Mouse (Mus musculus) left cerebral cortex, postnatal 36 days (tissue): ENCODE measurements at regions not wholly inside any gene's neighbourhood (a gene's known extent, or its start where the extent isn't known, plus 50 kb on each side); places are given as distances from the start of the nearest gene placed in this dataset.

ENCODE experiments used
- DNase-seq, 2 experiments: peaks; one replicate each; pipeline ENCODE4 v3.0.0; 2021 to 2022; ENCODE audit warnings: low spot score in 2 of 2, mixed read lengths in 1 of 2
- intact Hi-C: fragments of 180-260 bp; cut with DNase I; formaldehyde crosslinking; loops from one replicate; pipeline ENCODE4 v1.15.1; 2025

- intact Hi-C loops, result no loop called here
- DNase-seq, result peak; percentile 4 to 17
These were observed 712.7 kb upstream of the Cdh18 start for GRCm38 (mm10) chr15:21836110-21836509.

GRCm38 (mm10) chr15:21858540-21858939, 690.3 kb upstream of the Cdh18 start:
- intact Hi-C loops, result no loop called here
- DNase-seq, result no peak

DNA sequence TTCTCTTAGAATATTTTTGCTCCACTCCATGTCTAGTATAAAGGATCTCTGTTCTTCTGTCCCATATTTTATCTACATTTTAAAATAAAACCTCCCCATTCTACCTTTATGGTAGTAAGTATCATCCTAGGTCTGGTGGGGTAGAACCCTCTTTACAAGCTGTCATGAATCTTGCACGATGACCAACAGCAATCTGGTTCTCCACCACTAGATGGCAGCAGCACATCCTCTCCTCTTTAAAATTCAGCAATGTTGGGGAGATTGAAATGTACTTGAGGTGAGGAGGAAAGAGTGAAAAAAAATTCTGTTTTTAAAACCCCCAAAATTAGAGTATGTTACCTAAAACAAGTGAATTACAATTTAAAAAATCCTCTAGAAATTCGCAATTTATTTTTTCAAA, 663.6 kb upstream of the Cdh18 start:
- peak; percentile 41 to 49 for DNase-seq

More for the DNA sequence above, 663.6 kb upstream of the Cdh18 start:
- intact Hi-C loops, result no loop called here
